In the genomic region with DNA sequence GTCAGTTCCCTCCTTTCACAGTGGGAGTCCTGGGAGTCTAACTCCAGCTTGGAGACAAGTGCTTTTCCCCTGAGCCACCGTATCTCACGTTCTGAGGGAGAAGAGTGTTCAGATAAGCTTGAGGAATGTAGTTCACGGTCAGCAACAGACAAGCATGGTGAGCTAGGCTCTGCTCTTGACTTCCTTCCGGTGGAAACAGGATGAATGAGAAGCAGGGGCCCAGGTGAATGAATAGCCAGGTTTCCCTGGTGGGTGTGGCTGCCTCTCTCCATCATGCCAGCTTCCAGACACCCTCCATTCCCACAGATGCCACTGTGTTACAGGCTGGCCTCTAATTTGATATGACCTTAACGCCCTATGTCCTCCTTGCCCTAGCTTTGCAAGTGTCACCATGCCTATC, we compare ENCODE assay signal across 20 mouse cellular contexts. TPM values are rescaled to one million over a fixed set of nuclear protein-coding genes. Genes with fewer than 3 reads are reported as not detected.
DNase-seq lines count a peak whose midpoint lies in the region; ATAC-seq and TF ChIP-seq lines count a peak whose summit lies in the region.
"Had no signal": no experiment of that assay in that cellular context is flagged by ENCODE, and none has a peak within 500 bp of the region (broad histone marks: within the 10 kb centered on the region; RNA-seq: fewer than 3 reads in every experiment).

No protein-coding gene starts in this region.

- 14% methylated on average over 5 of the region's 5 CpGs for WGBS in heart, embryonic 10.5 days
- 58% methylated on average over 5 of the region's 5 CpGs for WGBS in limb, embryonic 12.5 days
- WGBS in limb, embryonic 10.5 days = 44% methylated on average over 5 of the region's 5 CpGs
- 32% methylated on average over 5 of the region's 5 CpGs for WGBS in intestine, embryonic 16.5 days

- DNase-seq in heart, embryonic 10.5 days (ENCODE audit: low spot score) = no peak
- DNase-seq in heart, postnatal 36 days = no peak
- no peak for DNase-seq in limb, embryonic 10.5 days (ENCODE audit: low spot score)
- no peak for DNase-seq in thymus, postnatal 0 days (ENCODE audit: low spot score)
- no peak for DNase-seq in spleen, adult 12 weeks (ENCODE audit: low spot score)
- DNase-seq: adrenal gland, postnatal 10 days; cerebellum, adult 18-20 months; cerebellum, postnatal 36 days; gastrocnemius, postnatal 10 days; kidney, adult 2 months; retina, postnatal 1 day; thymus, adult 2 months had no signal

- H3K9me3 ChIP-seq in heart, embryonic 10.5 days = no peaks in the 10 kb centered on the region
- no peaks in the 10 kb centered on the region for H3K9me3 ChIP-seq in limb, embryonic 12.5 days
- H3K9me3 ChIP-seq in limb, embryonic 10.5 days (replicated peaks) = no peaks in the 10 kb centered on the region
- H3K9me3 ChIP-seq in E14TG2a.4 (ENCODE audit: low read length) = no peaks in the 10 kb centered on the region
- no peaks in the 10 kb centered on the region for H3K9me3 ChIP-seq in intestine, embryonic 16.5 days (ENCODE audit: control insufficient read depth, low read length)
- H3K9me3 ChIP-seq: lung, embryonic 15.5 days had no signal

- no peak for ATAC-seq in limb, embryonic 12.5 days (ENCODE audit: insufficient number of reproducible peaks, insufficient read depth, low FRiP score, low TSS enrichment, low read depth)
- ATAC-seq in intestine, embryonic 16.5 days = peak; percentile 14; the same call in 1 of the 2 replicates
- ATAC-seq: hindbrain, embryonic 16.5 days; midbrain, embryonic 16.5 days had no signal

- no peak overlapping the region for H3K9ac ChIP-seq in limb, embryonic 12.5 days (replicated peaks)
- H3K9ac ChIP-seq in intestine, embryonic 16.5 days (ENCODE audit: low read depth, low read length) = no peak overlapping the region
- H3K9ac ChIP-seq: lung, embryonic 15.5 days had no signal

- peaks cover 10% of the 10 kb centered on the region for H3K4me1 ChIP-seq in heart, embryonic 10.5 days
- no peaks in the 10 kb centered on the region; the same call in 1 of the 2 replicates for H3K4me1 ChIP-seq in limb, embryonic 12.5 days (replicated peaks)
- H3K4me1 ChIP-seq in limb, embryonic 10.5 days = peaks cover 18% of the 10 kb centered on the region; the same call in 1 of the 2 replicates
- H3K4me1 ChIP-seq in E14TG2a.4 (replicated peaks; ENCODE audit: low read depth, low read length) = peaks cover 43% of the 10 kb centered on the region
- H3K4me1 ChIP-seq in intestine, embryonic 16.5 days (ENCODE audit: control insufficient read depth, insufficient read depth, low read length) = no peaks in the 10 kb centered on the region

- H3K4me2 ChIP-seq in limb, embryonic 12.5 days = no peak overlapping the region
- 0 out of 2 replicates have a peak overlapping the region, but pooled peaks have one; percentile 53 for H3K4me2 ChIP-seq in intestine, embryonic 16.5 days (ENCODE audit: low read depth, low read length)

- no peaks in the 10 kb centered on the region for H3K36me3 ChIP-seq in heart, embryonic 10.5 days
- no peaks in the 10 kb centered on the region for H3K36me3 ChIP-seq in limb, embryonic 12.5 days
- no peaks in the 10 kb centered on the region for H3K36me3 ChIP-seq in limb, embryonic 10.5 days
- no peaks in the 10 kb centered on the region for H3K36me3 ChIP-seq in E14TG2a.4 (ENCODE audit: insufficient read depth, low read length)
- no peaks in the 10 kb centered on the region for H3K36me3 ChIP-seq in intestine, embryonic 16.5 days (ENCODE audit: control insufficient read depth, insufficient read depth, low read length)
- H3K36me3 ChIP-seq: lung, embryonic 15.5 days had no signal

- no peaks in the 10 kb centered on the region for H3K27me3 ChIP-seq in heart, embryonic 10.5 days (ENCODE audit: insufficient read depth, poor library complexity, severe bottlenecking)
- H3K27me3 ChIP-seq in limb, embryonic 12.5 days = peaks cover 7% of the 10 kb centered on the region; the same call in 1 of the 2 replicates
- H3K27me3 ChIP-seq in limb, embryonic 10.5 days (ENCODE audit: low read depth, poor library complexity, severe bottlenecking) = no peaks in the 10 kb centered on the region
- H3K27me3 ChIP-seq in E14TG2a.4 (ENCODE audit: insufficient read depth, low read length) = peaks cover 11% of the 10 kb centered on the region; the same call in 1 of the 2 replicates
- no peaks in the 10 kb centered on the region for H3K27me3 ChIP-seq in intestine, embryonic 16.5 days (replicated peaks; ENCODE audit: control insufficient read depth, insufficient read depth, low read length)
- H3K27me3 ChIP-seq: lung, embryonic 15.5 days; megakaryocyte, embryonic 14.5 days had no signal

- intact Hi-C loops in heart, postnatal 36 days (cut with DNase I) = no loop called here

- H3K27ac ChIP-seq in heart, embryonic 10.5 days = peak overlapping the region; percentile 60
- H3K27ac ChIP-seq in limb, embryonic 12.5 days = no peak overlapping the region
- H3K27ac ChIP-seq in limb, embryonic 10.5 days = no peak overlapping the region
- H3K27ac ChIP-seq in intestine, embryonic 16.5 days (ENCODE audit: low read length) = no peak overlapping the region
- H3K27ac ChIP-seq: lung, embryonic 15.5 days had no signal

- TF ChIP-seq CTCF in E14TG2a.4 (conservative IDR thresholded peaks at IDR 0.05; ENCODE audit: low read length) = no peak

- H3K4me3 ChIP-seq in heart, embryonic 10.5 days = peak overlapping the region; percentile 81
- peak overlapping the region; percentile 9; the same call in 1 of the 2 replicates for H3K4me3 ChIP-seq in limb, embryonic 12.5 days (replicated peaks)
- no peak overlapping the region for H3K4me3 ChIP-seq in limb, embryonic 10.5 days
- H3K4me3 ChIP-seq in E14TG2a.4 (replicated peaks; ENCODE audit: low read length) = 0 out of 2 replicates have a peak overlapping the region, but pooled peaks have one; percentile 90
- no peak overlapping the region for H3K4me3 ChIP-seq in intestine, embryonic 16.5 days (ENCODE audit: low read length)

RNA-seq across cellular contexts. Expression of a gene that starts 16.6 kb away (rescaled TPM):
- 40.1 and 43.5 TPM in 2 replicates for polyA plus RNA-seq in heart, embryonic 10.5 days (2016; fragmentation: Nextera tagmentation; extraction: Ambion mirVana)
- 10 to 100 TPM; 53.8 to 62.2 TPM for total RNA-seq in heart, postnatal 36 days (2021)
- polyA plus RNA-seq in limb, embryonic 12.5 days (2016; fragmentation: Nextera tagmentation; extraction: Ambion mirVana) = 56.6 and 59.3 TPM in 2 replicates
- 39.8 and 44.3 TPM in 2 replicates for polyA plus RNA-seq in limb, embryonic 10.5 days (2016; fragmentation: Nextera tagmentation; extraction: Ambion mirVana)
- polyA plus RNA-seq in intestine, embryonic 16.5 days (2015; fragmentation: Nextera tagmentation; extraction: Ambion mirVana) = 43.4 and 53.5 TPM in 2 replicates
- 80.8 and 86.1 TPM in 2 replicates for polyA plus RNA-seq in thymus, postnatal 0 days (2015; fragmentation: Nextera tagmentation; extraction: Ambion mirVana)

RNA-seq across cellular contexts. Expression of a gene that starts 39.5 kb away (rescaled TPM):
- polyA plus RNA-seq in heart, embryonic 10.5 days (2016; fragmentation: Nextera tagmentation; extraction: Ambion mirVana) = 20.6 and 21.1 TPM in 2 replicates
- under 1 TPM in 1 of 2 experiments, not detected in 1; 0.33 TPM for total RNA-seq in heart, postnatal 36 days (2021)
- 3.8 and 4.8 TPM in 2 replicates for polyA plus RNA-seq in limb, embryonic 12.5 days (2016; fragmentation: Nextera tagmentation; extraction: Ambion mirVana)
- 3.8 and 4.9 TPM in 2 replicates for polyA plus RNA-seq in limb, embryonic 10.5 days (2016; fragmentation: Nextera tagmentation; extraction: Ambion mirVana)
- 4.0 and 9.6 TPM in 2 replicates for polyA plus RNA-seq in intestine, embryonic 16.5 days (2015; fragmentation: Nextera tagmentation; extraction: Ambion mirVana)
- polyA plus RNA-seq in thymus, postnatal 0 days (2015; fragmentation: Nextera tagmentation; extraction: Ambion mirVana) = 0.72 and 1.0 TPM in 2 replicates
- total RNA-seq: left cerebral cortex, postnatal 36 days had no signal
- polyA plus RNA-seq: kidney, adult 2 months had no signal

RNA-seq across cellular contexts. Expression of a gene that starts 51.7 kb away (rescaled TPM):
- polyA plus RNA-seq in heart, embryonic 10.5 days (2016; fragmentation: Nextera tagmentation; extraction: Ambion mirVana) = 874 and 1,125 TPM in 2 replicates
- 1,000 to 10,000 TPM; 1,613 to 1,736 TPM for total RNA-seq in heart, postnatal 36 days (2021)
- 737 and 751 TPM in 2 replicates for polyA plus RNA-seq in limb, embryonic 12.5 days (2016; fragmentation: Nextera tagmentation; extraction: Ambion mirVana)
- polyA plus RNA-seq in limb, embryonic 10.5 days (2016; fragmentation: Nextera tagmentation; extraction: Ambion mirVana) = 565 and 602 TPM in 2 replicates
- 906 and 911 TPM in 2 replicates for polyA plus RNA-seq in intestine, embryonic 16.5 days (2015; fragmentation: Nextera tagmentation; extraction: Ambion mirVana)
- 835 and 844 TPM in 2 replicates for polyA plus RNA-seq in thymus, postnatal 0 days (2015; fragmentation: Nextera tagmentation; extraction: Ambion mirVana)

RNA-seq across cellular contexts. Expression of a gene that starts 57.9 kb away (rescaled TPM):
- polyA plus RNA-seq in heart, embryonic 10.5 days (2016; fragmentation: Nextera tagmentation; extraction: Ambion mirVana) = 52.2 and 58.3 TPM in 2 replicates
- total RNA-seq in heart, postnatal 36 days (2021) = 10 to 100 TPM; 42.8 to 48.4 TPM
- 60.5 and 60.6 TPM in 2 replicates for polyA plus RNA-seq in limb, embryonic 12.5 days (2016; fragmentation: Nextera tagmentation; extraction: Ambion mirVana)
- 61.8 and 64.0 TPM in 2 replicates for polyA plus RNA-seq in limb, embryonic 10.5 days (2016; fragmentation: Nextera tagmentation; extraction: Ambion mirVana)
- polyA plus RNA-seq in intestine, embryonic 16.5 days (2015; fragmentation: Nextera tagmentation; extraction: Ambion mirVana) = 27.3 and 27.9 TPM in 2 replicates
- 34.6 and 48.5 TPM in 2 replicates for polyA plus RNA-seq in thymus, postnatal 0 days (2015; fragmentation: Nextera tagmentation; extraction: Ambion mirVana)

Comparison
In these comparisons a context has a peak if more than half of its experiments do, and no peak if none do; other contexts are left out.
1. H3K4me3 ChIP-seq: peak in heart, embryonic 10.5 days (single experiment), limb, embryonic 12.5 days (single experiment) and E14TG2a.4 (single experiment); none in limb, embryonic 10.5 days (single experiment) and intestine, embryonic 16.5 days (single experiment).